Mouse (Mus musculus) urinary bladder, adult 18-20 months (tissue): ENCODE results near the gene Rps6ka2.

Experiments used
- DNase-seq, 2 experiments: peaks; one replicate each; pipeline ENCODE4 v3.0.0; 2022; ENCODE audit warnings: low spot score in 2 of 2, mixed read lengths in 2 of 2

Rps6ka2 gene

DNA sequence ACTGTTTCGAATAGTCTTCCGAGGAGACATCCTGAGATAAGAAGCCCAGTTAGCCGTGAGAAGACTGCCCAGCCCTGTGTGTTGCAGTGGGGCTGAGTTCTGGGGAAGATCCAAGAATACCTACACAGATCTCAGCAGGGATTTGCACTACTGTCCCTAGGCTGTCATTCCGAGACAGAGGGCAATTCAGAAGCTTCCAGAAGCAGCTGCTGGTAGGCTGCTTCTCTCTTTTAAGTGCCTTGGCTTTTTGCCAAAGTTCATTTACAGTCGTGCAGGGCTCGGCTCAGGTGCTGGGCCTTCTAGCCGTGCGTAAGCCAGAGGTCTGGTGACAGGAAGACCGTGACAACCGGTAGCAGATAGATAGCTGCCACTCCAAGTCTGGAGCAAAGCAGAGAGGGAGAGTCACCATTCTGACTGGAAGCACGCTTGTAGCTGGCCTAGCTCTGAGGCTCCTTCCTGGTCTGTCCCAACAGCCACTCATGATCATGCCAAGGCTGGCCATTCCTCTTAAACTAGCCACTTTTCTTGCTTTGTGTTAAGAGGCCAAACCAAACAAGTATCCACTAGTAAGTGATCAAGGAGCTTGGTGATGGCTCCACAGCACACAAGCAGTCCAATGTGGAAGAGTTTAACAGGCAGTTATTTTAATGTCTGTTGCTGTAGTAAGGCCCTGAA lies 49.3 kb downstream of the Rps6ka2 start:
- no peak for DNase-seq

DNA sequence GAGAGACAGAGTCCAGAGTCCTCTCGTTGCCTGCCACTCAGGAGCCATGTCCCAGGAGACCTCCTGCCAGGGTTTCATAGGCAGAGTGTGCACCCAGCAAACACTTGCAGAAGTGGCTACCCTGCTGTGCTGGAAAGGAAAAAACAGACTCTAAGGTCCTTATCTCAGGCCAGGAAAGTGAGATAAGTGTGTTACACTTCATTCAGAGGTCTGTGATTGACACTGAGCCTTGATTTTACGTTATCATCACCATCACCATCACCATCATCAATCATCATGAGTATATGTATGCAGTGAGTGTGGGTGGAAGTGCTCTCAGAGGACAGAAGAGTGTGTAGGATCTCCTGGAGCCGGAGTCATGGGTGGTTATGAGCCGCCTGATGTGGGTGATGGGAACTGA lies 51.4 kb downstream of the Rps6ka2 start:
- DNase-seq: no peak

DNA sequence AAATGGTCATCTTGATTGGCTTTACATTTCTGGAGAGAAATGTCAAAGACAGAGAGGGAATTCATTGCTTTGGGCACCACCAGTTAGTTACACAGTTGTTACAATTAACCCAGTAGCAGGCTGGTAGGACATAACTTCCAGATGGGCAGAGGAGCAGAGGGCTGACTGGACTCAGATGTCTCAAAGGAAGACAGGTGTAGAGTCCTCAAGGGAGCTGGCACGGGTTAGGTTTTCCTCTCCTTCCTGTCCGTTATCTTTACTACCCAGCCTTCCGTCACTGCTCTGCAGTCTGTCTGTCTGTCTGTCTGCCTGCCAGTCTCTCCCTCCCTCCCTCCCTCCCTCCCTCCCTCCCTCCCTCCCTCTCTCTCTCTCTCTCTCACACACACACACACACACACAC lies 52.3 kb downstream of the Rps6ka2 start:
- DNase-seq: no peak

DNA sequence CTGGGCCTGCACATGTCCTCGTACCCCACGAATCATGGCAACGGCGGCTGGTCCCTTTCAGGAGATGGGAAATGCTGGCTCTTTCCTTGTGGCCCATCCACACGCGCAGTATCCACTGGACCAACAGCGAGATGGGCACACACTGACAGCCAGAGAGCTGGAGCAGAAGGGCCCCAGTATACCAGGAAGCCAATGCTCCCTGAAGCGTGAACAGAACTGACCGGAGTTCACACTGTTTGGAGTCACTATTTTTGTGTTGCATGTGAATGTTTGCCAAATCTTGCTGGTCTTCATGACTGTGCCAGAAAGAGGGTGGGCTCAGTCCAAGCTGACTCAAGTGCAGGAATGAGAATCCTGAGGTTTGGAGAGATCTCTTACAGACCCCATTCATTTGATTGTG lies 58.6 kb downstream of the Rps6ka2 start:
- DNase-seq: no peak

DNA sequence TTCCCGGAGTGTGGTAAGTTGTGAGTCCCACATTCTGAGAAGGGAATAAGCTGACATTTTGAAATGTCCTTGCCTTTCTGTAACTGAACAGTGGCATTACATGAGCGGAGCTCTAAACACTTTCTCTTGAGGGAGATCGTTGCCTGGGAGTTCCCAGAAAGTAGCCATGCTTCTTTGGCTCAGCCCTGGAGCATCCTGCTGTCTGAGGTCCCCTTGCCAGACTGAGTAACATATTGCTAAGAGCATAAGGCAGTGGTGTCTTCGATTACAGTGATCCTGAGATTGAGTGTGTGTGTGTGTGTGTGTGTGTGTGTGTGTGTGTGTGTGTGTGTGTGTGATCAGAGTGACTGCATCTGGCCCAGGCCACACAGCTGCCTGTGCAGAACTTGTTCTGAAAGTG lies 61.4 kb downstream of the Rps6ka2 start:
- no peak for DNase-seq

DNA sequence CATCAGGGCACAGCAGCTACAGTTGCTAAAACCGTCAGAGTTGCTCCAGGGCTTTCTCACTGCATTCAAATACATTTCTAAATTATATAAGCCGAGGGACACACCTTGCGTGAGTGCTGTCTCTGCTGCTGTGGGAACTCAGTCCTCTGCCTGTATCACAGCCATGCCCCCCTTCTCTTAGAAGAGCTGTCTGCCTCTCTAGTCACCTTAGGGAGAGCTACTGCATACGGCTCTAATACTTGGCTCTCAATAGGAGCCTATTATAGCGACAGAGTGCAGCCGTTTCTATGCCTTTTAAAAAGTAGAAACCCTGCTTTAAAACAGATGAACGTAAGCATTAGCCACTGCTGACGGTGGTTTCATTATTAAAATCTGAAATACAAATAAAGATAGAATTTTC lies 61.9 kb downstream of the Rps6ka2 start:
- no peak for DNase-seq

DNA sequence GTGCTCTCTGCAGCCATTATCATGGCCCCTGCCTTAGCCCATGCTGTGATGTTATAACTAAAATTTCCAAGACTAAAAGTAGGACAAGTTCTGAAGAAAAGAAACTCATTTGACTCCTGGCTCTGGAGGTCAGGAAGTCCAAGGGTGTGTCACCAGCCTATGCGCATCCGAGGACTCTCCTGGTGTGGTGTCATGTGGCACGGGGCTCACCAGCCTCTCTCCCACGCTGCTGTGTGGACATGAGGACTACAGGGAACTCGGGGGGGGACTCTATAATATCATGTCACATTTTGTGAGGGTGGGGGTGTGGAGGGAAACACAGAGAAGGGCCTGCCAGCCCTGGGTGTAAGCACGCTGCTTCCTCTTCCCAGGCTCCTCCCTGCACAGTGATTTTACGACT lies 62.5 kb downstream of the Rps6ka2 start:
- DNase-seq: no peak

DNA sequence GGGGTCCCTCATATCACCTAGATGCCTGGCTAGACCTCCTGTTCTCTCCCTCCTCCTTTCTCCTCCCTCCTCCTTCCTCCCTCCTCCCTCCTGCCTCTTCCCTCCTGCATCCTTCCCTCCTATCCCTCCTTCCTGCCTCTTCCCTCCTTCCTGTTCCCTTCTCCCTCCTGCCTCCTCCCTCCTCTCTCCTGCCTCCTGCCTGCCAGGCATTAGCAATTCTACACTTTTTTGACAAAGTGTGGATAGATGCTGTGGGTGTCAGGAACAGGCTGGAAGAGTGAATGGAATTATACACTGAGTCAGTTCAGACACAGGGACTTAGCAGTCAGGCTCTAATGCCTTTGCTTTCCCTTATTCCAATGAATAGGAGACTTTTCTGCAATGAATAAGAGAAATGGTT lies 63.3 kb downstream of the Rps6ka2 start:
- DNase-seq: no peak

DNA sequence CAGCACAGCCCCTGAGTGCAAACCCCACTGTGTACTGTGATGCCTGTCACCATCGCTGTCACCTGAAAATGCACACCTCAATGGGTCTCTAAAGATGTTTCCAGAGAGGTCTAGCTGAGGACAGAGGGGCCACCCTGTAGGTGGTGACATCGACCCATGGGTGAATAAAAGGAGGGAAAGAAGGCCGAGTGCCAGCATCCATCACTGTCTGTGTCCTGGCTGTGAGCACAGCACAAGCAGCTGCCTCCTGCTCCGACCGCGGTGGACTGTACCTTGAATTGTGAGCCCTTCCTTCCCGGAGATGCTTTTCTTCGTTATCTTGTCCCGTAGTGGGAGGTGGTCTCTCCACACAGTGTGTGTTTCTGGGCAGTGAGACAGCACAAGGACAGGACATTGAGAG lies 67.8 kb downstream of the Rps6ka2 start:
- DNase-seq: no peak

DNA sequence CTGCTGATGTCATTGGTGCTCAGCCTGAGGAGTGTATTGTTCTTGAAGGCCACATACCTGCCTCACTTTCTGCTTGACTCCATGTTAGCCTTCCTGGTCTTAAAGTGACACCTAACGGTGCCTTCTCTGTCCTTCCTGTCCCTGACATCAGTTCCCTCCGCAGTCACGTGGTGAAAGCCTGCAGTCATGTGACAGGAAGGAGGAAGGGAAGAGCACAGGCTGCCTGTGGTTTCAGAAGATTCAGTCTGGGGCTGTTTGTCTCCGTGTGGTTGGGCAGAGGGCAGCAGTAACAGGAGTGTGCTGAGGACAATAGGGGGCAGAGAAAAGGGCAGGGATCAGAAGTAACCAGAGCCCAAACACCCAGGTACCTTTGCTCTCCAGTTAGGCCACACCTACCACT lies 68.9 kb downstream of the Rps6ka2 start:
- no peak for DNase-seq

DNA sequence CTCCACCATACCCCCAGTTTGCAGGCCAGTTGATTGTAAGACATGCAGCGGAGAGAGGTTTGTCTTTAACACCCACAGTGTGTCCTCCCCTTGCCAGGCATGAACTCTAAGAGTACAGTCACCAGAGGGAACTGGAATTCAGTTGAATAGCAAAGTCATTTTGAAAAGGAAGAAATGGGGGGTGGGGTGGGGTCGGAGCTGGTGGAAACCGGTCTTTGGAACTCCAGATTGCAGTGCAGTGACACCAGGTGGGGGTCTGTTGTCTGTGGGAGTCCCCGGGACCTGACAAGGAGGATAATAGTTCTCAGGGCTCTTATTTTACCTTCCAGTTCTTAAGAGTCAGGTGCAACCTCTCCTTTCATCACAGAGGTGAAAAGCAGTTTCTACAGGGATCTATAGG lies 70.6 kb downstream of the Rps6ka2 start:
- DNase-seq: no peak

DNA sequence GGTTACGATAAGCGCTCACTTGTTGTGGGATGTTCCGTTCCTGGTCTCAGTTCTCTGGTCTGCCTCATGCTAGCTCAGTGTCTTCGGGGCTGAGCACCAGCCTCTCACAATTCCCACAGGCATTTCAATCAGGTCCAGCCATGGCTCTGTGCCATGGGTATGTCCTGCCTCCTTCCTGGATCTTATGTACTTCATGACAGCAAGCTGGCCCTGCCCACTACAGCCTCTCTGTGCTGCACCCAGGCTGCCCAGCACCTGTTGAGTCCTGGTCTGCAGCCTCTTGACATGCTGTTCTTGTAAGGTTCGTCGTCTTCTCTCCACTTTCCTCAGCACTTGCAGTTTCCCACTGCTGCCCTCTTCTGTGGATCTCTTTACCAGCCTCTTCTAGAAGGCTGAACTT lies 75.2 kb downstream of the Rps6ka2 start:
- DNase-seq: no peak

DNA sequence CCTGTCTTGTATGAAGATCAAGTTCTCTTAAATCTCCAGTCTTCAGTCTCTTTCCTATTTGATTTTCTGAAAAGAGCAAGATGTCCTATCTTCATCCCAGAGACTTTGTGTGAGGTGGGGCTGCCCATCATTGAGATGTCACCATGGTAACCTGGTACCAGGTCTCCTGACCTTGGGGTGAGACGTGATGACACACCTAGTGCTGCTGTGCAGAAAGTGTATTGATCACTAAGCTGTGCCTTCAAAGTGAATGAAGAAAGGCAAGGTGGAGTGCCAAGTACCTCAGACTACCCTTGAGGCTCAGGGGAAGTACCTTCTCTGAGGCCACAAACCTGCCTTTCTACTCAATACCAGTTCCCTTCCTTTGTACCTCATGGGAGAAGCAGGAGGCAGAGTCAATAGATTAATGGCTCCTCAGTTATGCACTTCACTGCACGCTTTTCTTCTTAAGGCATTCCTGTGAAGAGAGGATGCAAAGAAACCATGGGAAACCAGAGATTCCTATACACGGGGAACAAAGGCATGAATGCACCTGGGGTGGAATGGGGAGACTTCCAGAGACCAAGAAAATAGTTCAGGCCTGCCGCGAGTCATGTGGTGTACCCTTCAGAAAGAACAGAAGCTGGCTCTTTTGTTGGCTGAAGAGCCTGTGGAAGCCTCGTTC lies 77.1 kb downstream of the Rps6ka2 start:
- no peak for DNase-seq

DNA sequence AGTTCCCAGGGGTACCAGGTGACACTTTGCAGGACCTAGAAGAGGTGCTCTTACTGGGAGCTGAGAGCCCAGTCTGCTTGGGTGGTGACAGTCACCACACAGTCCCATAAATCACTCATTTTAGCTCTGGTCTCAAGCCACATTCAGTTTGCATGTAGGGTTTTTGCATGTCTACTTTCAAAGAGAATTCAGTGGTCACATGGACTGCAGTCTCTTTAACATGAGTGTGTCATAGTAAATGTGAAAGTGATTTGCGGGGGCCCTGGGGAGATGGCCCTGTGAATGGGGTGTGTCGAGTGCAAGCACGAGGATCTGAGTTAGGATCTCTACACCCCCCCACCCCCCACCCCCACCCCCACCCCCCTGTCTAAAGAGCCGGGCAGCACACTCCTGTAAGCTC lies 80.5 kb downstream of the Rps6ka2 start:
- DNase-seq: no peak

DNA sequence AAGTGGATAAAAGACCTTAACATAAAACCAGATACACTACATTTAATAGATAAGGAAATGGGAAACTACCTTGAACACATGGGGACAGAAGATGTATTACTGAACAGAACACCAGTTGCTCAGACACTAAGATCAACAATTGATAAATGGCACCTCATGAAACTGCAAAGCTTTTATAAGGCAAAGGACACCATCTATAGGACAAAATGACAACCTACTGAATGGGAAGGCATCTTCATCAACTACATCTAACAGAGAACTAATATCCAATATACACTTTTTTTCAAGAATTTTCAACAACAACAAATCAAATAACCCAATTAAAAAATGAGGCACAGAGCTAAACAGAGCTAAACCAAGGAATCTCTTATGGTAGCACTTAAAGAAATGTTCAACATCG lies 87.3 kb downstream of the Rps6ka2 start:
- DNase-seq: no peak

DNA sequence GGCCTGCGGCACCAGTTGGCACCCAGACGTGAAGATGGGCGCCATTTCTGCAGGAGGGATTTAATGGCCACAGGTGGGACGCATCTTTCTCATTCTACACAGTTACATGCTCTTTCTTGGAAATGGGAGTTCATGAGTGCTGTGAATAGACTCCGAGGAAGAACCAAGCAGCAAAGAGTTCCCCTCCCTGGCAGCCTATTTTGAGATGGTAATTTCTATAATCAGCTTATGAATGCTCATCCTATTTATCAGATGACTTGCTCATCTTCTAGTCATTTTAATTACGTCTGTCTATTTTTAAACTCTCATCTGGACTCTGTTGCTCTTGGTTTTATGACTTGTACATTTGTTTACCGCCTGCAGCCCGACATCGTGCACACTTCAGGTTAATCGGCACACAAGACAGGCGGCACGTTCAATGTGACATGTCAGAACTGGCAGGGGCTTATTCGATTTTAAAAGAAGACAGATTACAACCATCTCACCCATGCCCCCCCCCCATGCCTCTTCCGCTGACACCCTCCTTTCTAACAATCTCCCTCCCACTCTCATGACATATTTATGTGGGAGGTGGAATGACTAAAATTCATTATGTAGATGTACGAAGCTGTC lies 88.9 kb downstream of the Rps6ka2 start:
- no peak for DNase-seq

DNA sequence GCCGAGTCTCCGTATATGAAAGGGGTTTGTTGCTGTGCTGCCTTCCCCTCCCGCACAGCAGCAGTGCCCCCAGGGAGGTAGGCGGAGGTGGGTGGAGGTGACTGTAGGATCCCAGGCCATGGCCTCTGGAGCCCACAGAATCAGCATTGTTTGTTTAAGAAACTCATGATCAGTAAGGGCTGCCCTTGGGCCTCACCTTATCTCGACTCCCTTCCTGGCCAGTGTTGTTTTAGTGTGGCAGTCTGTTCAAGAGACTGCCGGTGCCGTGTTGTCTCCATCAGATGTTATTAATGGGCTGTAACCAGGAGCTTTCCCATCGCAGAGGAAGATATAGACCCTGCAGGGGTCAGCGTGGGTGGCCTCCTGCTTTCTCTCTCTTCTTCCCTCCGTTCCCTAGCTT lies 90.4 kb downstream of the Rps6ka2 start:
- DNase-seq: no peak

DNA sequence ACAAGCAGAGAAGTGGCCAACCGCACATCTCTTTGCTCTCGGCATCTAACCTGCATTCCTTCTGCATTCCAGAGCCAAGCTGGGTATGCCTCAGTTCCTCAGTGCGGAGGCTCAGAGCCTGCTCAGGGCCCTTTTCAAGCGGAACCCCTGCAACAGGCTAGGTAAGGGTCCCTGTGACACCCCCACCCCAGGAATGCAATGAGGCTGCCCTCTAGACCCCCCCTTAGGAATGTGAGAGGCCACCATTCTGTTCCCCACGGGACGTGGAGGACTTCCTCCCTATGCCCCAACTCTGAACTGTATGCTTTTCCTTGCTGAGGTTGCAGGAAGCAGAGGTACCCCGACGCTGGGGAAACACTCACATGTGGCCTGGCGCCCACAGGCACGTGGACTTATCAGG lies 92.1 kb downstream of the Rps6ka2 start:
- no peak for DNase-seq

DNA sequence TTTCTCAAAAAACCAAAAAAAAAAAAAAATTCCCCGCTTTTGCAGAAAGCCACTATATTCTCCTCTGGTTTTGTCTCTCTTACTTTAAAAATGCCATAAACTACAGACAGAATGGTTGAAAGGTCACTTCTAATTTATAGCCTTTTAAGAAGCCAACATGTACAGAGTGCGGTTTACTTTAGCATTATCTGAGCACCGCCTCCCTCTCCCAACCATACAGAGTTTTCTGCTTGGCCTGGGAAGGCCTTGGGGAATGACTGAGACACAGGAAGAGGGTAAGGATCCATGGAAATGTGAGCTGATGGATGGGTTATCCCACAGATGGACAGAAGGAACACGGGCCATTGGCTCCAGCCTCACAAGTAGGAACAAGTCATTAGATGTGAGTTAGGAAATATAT lies 92.7 kb downstream of the Rps6ka2 start:
- DNase-seq: no peak

DNA sequence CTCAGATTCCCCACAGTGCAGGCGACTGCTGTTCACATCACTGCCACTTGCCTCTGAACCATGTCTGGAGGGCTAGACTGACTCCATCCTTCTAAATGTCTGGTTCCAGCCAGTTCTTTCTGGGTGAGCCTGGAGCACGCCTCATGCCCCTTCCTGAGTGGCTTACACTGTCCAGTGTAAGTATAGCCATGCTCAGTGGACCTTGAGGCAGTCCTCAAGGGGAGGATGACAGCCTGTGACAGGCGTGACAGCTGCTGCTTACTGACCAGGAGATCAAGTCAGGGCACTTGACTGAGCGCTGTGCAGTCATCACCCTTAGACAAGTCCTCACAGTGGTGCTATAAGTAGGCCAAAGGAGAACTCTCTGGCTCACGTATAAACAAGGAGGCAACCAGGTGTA lies 94.7 kb downstream of the Rps6ka2 start:
- DNase-seq: no peak

DNA sequence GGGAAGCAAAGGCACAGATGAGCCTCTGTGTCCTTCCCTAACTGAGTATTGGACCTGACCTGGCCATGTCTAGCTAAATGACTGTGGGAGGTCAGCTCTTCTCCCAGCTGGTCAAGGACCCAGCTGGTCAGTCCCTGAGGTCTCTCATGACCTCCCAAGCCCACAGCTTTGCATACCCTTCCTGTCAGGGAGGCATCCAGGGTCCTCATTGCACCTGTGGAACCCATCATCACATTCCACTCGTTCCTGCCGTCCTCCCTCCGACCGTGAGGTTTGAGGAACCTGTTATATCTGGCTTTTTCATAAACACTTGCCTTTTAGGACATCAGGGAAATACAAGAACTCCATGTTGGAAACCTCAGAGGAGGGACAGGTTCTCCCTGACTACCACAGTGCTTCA lies 95.4 kb downstream of the Rps6ka2 start:
- no peak for DNase-seq

DNA sequence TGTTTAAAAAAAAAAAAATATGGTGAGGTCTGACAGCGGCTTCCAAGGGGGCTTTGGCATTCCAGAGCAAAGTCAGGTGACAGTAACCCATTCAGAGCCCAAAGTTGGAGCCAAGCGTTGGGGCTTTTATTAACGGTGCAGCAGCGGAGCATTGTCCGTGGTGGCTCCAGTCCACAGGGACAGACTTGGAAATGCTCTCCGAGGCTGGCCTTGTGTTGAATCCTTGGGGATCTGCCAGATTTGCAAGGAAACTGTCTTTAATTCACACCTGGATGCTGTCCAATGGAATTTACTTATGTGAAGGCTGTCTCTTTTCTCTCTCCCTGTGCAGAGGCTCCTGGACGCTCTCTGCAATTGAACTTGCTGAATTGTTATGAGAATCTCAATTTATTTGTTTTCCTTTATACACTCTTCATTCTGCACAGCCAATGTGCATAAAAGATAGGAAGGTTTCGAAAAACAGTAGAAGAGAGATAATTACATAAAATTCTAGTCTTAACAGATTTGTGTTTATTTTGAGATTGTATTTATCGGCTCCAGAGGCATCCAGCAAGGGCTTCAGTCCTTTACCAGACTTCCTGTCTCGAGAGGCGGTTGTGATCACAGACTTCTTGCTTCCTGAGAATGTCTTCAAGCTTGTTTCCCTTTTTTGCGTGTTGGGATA lies 95.9 kb downstream of the Rps6ka2 start:
- DNase-seq: no peak

DNA sequence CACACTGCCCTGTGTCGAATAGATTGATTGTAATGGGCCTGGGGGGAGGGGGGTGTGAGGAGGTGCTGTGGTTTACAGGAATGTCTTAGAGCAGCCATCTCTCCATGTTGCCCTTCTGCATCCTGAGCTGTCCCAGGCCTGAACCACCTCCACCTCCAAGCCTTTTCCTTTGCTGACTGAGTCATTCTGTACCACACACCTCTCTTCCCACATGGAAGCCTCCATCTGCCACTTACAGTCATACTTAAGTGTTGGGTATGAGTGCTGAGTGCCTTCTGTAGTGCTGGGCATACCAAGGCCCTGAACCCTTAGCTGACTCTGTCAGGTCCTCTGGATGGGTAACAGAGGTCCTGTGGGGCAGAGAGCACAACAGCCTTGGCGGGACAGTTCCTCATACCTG lies 97.9 kb downstream of the Rps6ka2 start:
- DNase-seq: no peak
